Mouse (Mus musculus): ENCODE data around the gene Gm9046. TPM values are rescaled to one million over a fixed set of nuclear protein-coding genes. Genes with fewer than 3 reads are reported as not detected.
"Not testable (repeated sequence)": the region's sequence is repeated elsewhere in the genome, so short reads cannot be mapped to it uniquely, and the experiment has no call there.

Gm9046 gene
- polyA plus RNA-seq, 1 experiment from 2014 or later, result not detected

DNA sequence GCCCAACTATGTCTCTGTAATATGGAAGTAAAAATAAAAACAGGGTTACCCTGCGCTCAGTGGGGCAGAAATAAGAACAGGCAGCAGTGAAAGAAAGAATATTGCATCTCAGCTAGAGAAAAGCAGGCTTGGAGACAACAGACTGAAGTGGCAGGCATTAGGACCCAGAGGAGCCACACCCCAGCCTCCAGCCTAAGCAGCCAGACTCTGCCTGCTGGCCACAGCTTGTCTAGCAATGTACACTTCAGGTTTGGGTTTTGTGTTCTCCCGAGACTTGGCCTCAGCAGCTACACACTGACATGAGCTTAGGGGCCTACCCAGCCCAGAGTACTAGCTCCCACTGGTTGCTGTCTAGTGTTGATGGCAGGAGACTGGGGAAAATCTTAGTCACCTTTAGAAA is 40.9 kb downstream of the Gm9046 start:
- WGBS, result 39% methylated on average over 2 of the region's 2 CpGs
- not testable (repeated sequence) for H3K27ac ChIP-seq (ENCODE audit: low read depth, low read length); H3K9me3 ChIP-seq (ENCODE audit: control insufficient read depth, low read length); H3K9ac ChIP-seq (ENCODE audit: low read depth, low read length); H3K27me3 ChIP-seq (replicated peaks; ENCODE audit: control insufficient read depth, insufficient read depth, low read length); H3K36me3 ChIP-seq (ENCODE audit: control insufficient read depth, insufficient read depth, low read length); ATAC-seq (replicated peaks; ENCODE audit: low FRiP score); H3K4me3 ChIP-seq (ENCODE audit: low read depth, low read length); H3K4me2 ChIP-seq; DNase-seq (ENCODE audit: low spot score); H3K4me1 ChIP-seq (replicated peaks; ENCODE audit: control insufficient read depth, insufficient read depth, low read length)

DNA sequence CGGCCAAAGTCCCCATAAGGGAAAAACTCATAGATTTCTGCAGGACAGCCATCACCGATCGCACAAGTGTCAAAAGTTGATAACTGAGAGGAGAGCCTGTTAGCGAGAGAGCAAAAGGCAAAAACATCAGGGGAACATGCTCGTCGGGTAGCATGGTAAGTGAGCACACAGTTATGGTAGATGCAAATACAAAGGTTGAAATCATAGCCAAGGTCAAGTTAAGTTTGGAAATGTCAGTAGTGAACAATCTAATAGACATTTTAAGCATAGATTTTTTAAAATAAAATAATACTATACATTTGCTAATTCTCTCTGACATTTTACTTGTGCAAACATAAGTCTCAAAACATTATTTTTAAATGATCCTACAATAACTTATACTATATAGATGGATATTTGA is 48.1 kb downstream of the Gm9046 start, which contains the start of gene Iltifb:
Gene Iltifb (minus strand): TSS at position 101 of the 400 bp plus-strand sequence.
- no peaks in the 10 kb centered on the region for H3K27me3 ChIP-seq (replicated peaks; ENCODE audit: control insufficient read depth, insufficient read depth, low read length)
- 88% methylated on average over 6 of the region's 6 CpGs for WGBS

More for the DNA sequence above, 48.1 kb downstream of the Gm9046 start, which contains the start of gene Iltifb:
- H3K27ac ChIP-seq (ENCODE audit: low read depth, low read length), result no peak within 1 kb of the TSS
- H3K4me2 ChIP-seq, result no peak within 1 kb of the TSS
- no peak within 1 kb of the TSS for H3K4me3 ChIP-seq (ENCODE audit: low read depth, low read length)
- H3K36me3 ChIP-seq (ENCODE audit: control insufficient read depth, insufficient read depth, low read length), result no peaks in the 10 kb centered on the region
- no peak for ATAC-seq (replicated peaks; ENCODE audit: low FRiP score)
- no peaks in the 10 kb centered on the region for H3K9me3 ChIP-seq (ENCODE audit: control insufficient read depth, low read length)
- DNase-seq (ENCODE audit: low spot score), result no peak
- no peaks in the 10 kb centered on the region for H3K4me1 ChIP-seq (replicated peaks; ENCODE audit: control insufficient read depth, insufficient read depth, low read length)
- no peak within 1 kb of the TSS for H3K9ac ChIP-seq (ENCODE audit: low read depth, low read length)

Other genes starting within 250 kb of the Gm9046 start
- gene Mdm1, start 201.4 kb downstream of the Gm9046 start, polyA plus RNA-seq (2014; fragmentation: Nextera tagmentation; extraction: Ambion mirVana), result 26.3 and 33.4 TPM in 2 replicates
- not detected in 2 replicates for gene Il22, start 138.3 kb downstream of the Gm9046 start, polyA plus RNA-seq (2014; fragmentation: Nextera tagmentation; extraction: Ambion mirVana)
- gene Gm32717, start 102.5 kb downstream of the Gm9046 start, polyA plus RNA-seq (2014; fragmentation: Nextera tagmentation; extraction: Ambion mirVana), result not detected in 2 replicates
- not detected in 2 replicates for gene Gm32802, start 84.6 kb downstream of the Gm9046 start, polyA plus RNA-seq (2014; fragmentation: Nextera tagmentation; extraction: Ambion mirVana)
- gene Iltifb, start 48.2 kb downstream of the Gm9046 start, polyA plus RNA-seq (2014; fragmentation: Nextera tagmentation; extraction: Ambion mirVana), result not detected in 2 replicates
- not detected in 2 replicates for gene Gm9040, start 16.3 kb downstream of the Gm9046 start, polyA plus RNA-seq (2014; fragmentation: Nextera tagmentation; extraction: Ambion mirVana)
- not detected in 2 replicates for gene Gm9044, start 10.8 kb downstream of the Gm9046 start, polyA plus RNA-seq (2014; fragmentation: Nextera tagmentation; extraction: Ambion mirVana)
- not detected in 2 replicates for gene Gm9045, start 5.4 kb downstream of the Gm9046 start, polyA plus RNA-seq (2014; fragmentation: Nextera tagmentation; extraction: Ambion mirVana)
- 0.09 TPM in 1 of 2 replicates, not detected in the other for gene Gm9048, start 5.4 kb upstream of the Gm9046 start, polyA plus RNA-seq (2014; fragmentation: Nextera tagmentation; extraction: Ambion mirVana)
- not detected in 2 replicates for gene Gm9049, start 10.8 kb upstream of the Gm9046 start, polyA plus RNA-seq (2014; fragmentation: Nextera tagmentation; extraction: Ambion mirVana)
- gene Ifng, start 97.8 kb upstream of the Gm9046 start, polyA plus RNA-seq (2014; fragmentation: Nextera tagmentation; extraction: Ambion mirVana), result not detected in 2 replicates

Measured in liver, embryonic 11.5 days (tissue).